Mouse (Mus musculus) cerebellum, adult 11 months (tissue): ENCODE results near the gene Ccl6.

ENCODE experiments used
- DNase-seq: peaks from one replicate; pipeline ENCODE4 v3.0.0; 2022

The Ccl6 gene

GRCm38 (mm10) chr11:83592853-83593252 is at the start of gene Ccl6:
Ccl6 (minus strand) TSS chr11:83593087.
- DNase-seq = no peak

- DNase-seq = no peak
Measured at GRCm38 (mm10) chr11:83641216-83641615, 48.3 kb upstream of the Ccl6 start.

- DNase-seq = no peak
Measured at GRCm38 (mm10) chr11:83640141-83640540, 47.3 kb upstream of the Ccl6 start.

DNA sequence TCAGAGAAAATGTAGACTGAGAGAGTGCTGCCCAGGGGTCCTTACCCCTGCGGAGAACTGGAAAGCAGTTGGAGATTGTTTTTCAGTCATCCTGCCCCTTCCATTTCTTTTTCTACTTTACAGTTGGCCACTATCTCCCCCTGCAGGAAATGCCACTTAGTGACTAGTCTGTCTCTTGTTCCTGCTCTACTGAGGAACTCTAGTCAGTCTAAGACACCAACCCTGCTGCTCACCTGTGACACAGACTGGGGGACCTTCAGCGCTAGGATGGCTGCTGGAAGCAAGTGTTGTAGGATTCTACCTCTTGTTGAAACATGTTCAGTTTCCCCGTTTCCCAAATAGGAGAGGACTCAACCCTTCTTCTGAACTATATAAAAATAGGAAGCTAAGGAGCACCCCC is 46.6 kb upstream of the Ccl6 start:
- DNase-seq = no peak

DNA sequence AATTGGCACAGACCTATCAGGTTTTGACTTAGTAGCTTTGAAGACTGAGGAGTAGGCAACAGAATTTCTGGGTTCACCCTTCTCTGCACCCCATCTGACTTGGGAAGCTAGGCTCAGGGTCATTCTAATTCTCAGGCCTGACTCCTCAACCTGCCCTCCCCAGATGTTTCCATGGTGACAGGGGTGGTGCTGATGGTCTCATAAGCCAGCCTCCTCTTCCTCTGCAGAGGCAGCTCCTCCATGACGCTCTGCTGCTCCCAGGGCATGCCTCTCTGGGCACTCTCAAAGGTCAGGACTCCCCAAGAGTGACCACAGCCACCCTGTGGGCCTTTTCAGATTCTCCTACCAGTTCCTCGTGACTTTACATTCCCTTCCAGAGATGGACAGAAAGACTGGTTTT is 46.0 kb upstream of the Ccl6 start:
- no peak for DNase-seq

DNA sequence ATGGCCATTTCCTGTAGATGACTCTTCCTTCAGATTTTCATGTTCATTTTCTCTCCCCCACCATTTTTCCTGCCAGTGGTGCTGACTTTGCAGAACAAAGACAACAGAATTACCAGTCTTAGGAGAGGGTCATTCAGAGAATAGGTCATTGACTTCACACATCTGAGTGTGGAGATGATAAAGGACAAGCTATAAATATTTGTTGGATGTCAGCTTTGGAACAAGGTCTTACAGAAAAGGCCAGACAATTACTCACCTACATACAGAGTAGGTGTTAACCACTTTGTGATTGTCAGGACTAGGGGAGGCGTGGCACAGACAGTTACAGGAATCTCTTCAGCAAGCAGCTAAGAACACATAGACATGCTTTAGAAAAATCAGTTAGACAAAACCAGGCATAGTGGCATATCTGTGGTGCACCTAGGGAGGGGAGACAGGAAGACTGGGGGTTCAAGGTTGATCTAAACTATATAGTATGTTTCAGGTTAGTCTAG is 43.9 kb upstream of the Ccl6 start:
- DNase-seq = no peak

DNA sequence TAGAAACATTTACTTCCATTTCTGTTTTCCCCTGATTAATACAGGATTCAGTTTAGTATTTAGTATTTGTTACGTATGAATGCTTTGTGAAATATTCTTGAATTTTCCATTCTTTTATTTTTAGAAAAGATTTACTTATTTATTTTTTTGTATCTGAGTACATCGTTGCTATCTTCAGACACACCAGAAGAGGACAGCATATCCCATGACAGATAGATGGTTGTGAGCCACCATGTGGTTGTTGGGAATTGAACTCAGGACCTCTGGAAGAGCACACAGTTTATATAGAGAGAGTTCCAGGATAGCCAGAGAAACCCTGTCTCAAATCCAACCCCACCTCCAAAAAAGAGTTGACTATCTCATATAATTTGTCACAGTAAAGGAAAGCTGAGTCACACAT is 42.0 kb upstream of the Ccl6 start:
- no peak for DNase-seq

DNA sequence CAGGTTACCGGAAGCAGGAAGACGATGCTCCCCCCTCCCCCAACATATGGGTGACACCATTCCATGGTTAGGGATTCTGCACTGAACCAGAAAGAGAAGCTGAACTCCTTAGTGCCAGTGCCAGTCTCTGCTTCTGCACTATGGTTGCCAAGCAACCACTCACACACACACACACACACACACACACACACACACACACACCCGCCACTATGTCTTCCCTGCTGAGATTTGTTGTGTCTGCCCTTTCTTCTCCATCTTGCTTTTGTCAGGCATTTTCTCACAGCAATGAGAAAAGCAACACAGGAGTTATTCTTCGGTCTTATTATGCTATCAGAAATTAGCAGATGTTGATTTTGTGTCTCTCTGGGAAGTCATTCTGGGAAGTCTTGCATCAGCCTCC is 41.5 kb upstream of the Ccl6 start:
- no peak for DNase-seq

DNA sequence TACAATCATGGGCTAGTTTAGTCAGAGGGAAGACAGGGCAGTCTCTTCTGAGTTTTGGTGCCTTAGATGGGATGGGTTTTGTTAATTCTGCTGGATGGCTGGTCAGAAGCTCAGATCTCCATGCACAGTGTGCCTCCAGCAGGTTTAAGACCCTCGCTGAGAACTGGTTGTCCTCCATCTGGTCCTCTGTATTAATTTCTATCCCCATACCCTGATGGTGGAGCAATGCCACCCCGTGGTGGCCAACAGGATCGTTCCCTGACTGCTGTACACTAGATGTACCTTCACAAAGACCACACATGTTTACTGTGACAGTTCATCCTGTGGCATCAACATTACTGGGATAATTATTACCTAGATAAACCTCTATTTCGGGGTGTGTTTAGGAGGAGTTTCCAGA is 39.9 kb upstream of the Ccl6 start:
- DNase-seq = no peak

GRCm38 (mm10) chr11:83631065-83631464 is 38.2 kb upstream of the Ccl6 start:
- DNase-seq = no peak

DNA sequence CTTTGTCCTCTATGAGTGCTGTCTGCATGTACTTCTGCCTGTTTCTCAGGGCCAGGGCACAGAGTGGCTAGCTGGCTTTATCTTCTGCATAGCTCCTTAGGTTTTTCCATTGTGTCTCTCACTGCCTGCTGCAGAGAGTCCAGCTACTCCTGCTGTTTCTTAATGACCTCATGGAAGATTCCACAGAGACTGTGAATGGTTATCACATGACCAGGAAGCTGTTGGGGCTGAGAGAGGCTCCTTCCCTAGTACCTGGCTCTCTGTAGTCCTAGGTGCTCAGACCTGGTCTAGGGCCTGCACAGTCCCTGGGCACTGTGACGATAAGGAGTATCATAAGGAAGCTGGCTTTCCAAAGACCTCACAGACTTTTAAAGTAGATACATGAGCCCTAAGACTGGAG is 37.7 kb upstream of the Ccl6 start:
- DNase-seq = no peak

DNA sequence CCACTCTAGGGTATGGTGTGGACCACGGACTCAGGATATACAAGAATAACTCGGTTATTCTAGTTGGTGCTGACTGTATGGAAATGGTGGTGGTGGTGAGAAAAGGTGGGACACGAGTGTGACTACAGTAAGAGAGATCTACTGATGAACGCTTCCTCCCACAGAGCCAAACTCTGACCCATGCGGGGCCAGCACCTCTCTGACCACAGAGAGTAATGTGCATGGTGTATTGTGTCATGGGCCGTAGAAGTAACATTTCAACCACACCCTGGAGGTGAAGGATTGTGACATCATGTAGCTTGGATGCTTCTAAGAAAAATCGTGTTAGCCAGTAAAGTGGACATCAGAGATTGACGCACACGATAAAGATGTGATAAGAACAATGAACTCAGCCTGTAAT is 35.9 kb upstream of the Ccl6 start:
- no peak for DNase-seq

DNA sequence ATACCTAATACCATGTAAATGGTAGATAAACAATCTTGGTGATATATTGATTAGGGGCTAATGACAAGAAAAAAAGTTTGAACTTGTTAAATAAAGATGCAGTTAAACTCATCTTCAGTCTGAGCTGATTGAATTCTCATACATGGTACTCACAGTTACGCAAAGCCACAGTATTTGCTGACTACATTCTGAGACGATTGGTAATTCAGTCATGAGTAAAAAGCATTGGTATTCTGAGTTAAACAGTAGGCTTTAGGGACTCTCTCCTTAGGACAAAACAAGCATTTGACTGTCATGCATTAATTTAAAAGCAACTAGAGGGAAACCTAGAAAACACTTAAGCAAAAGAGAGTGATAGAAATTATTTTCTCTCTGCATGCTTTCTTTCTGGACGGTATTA is 30.7 kb upstream of the Ccl6 start:
- no peak for DNase-seq

DNA sequence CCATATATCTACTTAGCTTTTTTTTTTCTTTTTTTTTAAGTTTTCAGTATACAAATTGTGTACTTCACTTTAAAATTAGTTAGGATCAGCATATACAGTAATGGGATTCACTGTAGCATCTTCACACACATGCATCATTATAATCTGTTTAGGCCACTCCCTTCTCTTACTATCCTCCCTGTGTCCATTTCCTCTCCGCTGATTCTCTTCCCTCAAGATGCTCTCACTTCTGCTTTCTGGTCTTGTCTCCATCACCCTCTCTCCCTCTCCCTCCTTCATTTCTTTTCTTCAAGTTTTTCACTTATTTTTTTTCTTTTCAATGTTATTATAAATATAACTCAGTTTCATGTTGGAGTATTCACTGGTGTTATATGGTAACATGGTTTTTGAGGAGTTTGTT is 26.1 kb upstream of the Ccl6 start:
- no peak for DNase-seq

DNA sequence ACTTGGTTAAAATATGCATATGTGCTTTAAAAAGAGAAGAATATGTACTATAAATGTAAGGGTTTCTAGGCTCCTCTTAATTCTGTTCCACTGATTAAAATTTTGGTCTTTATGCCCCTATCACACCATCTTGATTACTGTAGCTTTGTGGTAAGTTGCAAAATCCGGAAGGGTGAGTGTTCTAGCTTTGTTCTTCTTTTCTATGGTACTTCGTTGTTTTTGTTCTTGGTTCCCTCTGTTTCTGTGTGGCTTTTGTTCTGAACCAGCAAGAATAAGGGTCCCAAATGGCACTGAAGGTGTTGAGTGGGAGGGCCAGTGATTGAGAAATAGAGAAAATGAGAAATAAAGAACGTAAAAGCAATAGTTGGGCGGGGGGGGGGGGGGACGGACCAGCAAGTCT is 25.4 kb upstream of the Ccl6 start:
- no peak for DNase-seq

DNA sequence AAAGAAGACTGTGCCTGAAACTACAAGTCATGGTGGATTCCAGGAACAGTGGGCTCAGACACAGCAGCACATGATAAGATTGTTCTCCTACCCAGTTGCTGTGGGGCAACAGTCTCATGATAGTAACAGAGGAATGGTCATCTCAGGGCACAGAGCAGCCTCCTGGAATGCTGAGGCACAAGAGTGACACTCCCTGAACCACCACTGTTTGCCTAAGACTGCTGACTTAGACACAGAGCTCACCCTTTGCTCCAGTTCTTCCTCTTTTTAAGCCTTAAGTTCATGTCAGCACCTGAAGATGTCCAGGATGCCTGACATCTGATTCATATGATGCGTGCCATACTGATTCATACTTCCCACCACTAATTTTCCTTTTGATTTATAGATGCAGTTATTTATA is 23.7 kb upstream of the Ccl6 start:
- DNase-seq = no peak

- no peak for DNase-seq
Measured at GRCm38 (mm10) chr11:83610900-83611299, 18.0 kb upstream of the Ccl6 start.

DNA sequence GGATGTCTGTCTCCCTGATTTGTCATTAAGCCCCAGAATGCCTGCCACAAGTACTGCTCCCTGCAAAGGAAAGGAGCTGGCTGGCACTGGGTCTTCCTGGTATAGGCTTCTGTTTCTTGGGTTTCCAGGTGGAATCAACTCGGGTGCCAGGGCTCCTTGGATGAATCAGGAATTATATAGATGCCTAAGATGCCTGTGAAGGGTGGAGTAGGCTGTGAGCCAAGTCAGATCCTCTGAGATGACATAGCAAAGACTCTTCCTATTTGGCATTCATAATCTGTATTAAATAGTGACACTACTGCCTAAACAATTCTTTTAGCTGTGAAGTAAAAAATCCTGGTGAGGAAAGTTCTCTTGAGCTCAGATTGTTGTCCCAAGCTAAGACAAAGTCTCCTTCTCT is 13.5 kb upstream of the Ccl6 start:
- DNase-seq = no peak

GRCm38 (mm10) chr11:83605535-83605934 is 12.6 kb upstream of the Ccl6 start:
- DNase-seq = no peak

- no peak for DNase-seq
Measured at GRCm38 (mm10) chr11:83604698-83605097, 11.8 kb upstream of the Ccl6 start.

DNA sequence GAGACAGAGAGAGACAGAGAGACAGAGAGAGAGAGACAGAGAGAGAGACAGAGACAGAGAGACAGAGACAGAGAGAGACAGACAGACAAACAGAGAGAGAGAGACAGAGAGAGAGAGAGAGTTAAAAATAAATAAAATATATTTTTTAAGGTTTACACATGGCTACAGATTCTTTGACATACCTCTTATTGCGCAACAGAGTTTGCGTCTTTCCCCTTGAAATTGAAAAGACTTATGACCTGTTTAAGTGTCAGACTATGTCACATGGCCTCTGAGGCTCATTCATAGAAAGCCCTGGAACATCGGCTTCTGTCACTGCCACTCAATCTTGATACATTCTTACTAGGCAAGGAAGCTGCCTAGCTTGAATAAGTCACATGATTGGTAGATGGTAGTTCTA is 10.5 kb upstream of the Ccl6 start:
- DNase-seq = no peak

GRCm38 (mm10) chr11:83600576-83600975 is 7.7 kb upstream of the Ccl6 start:
- DNase-seq = no peak

- DNase-seq = no peak
Measured at GRCm38 (mm10) chr11:83598991-83599390, 6.1 kb upstream of the Ccl6 start.

DNA sequence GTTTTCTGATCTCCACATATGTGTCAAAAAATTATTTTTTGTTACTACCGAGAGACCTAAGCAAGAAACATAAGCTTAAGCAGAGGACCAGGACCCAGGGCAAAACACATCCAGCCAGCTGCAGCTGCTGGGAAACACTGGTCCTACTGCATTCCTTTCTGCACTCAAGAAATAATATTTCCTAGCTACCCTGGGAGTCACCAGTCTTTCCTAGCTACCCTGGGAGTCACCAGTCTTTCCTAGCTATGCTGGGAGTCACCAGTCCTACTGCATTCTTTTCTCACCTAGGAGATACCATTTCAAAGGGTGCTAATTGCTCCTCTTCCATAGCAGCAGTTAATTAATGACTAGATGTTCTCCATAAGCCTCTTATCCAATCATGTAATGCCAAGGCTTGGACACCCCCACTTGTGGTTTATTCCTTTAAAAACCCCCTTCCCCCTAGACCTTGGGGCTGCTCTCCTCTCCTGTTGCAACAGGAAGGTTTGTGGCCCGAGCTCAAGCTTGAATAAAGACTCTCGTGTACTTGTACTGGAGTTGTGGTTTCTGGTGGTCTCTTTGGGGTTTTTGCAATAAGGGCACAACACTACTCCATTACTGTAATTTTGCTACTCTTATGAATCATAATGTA is 5.4 kb upstream of the Ccl6 start:
- no peak for DNase-seq

DNA sequence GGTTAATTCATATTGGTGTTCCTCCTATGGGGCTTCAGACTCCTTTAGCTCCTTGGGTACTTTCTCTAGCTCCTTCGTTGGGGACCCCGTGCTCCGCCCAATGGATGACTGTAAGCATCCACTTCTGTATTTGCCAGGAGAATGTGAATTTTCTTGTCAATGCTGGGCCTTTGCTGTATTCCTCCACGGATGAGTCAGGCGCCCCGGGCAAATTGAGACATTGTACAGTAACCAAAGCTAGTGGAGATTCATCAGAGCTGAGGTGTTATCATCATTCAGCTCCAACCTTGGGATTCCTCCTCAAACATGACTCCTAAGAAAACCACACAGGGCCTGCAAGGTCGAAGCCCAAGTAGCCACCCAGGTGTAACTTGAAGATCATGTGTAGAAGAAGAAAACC is 4.9 kb upstream of the Ccl6 start:
- no peak for DNase-seq
